Mouse (Mus musculus): ENCODE measurements around the gene Mvp. TPM values are rescaled to one million over a fixed set of nuclear protein-coding genes. Genes with fewer than 3 reads are reported as not detected.

Mvp gene
- 41.4 and 44.2 TPM in 2 replicates for polyA plus RNA-seq (2012; ENCODE audit: low replicate concordance)

GRCm38 (mm10) chr7:127014320-127014719, at the start of gene Mvp:
Gene Mvp, minus strand, starts transcription at chr7:127014621.

GRCm38 (mm10) chr7:127041851-127042672, 27.6 kb upstream of the Mvp start, which contains the start of gene Kif22:
Gene Kif22, minus strand, starts transcription at chr7:127042471.

GRCm38 (mm10) chr7:127026984-127027726, 12.7 kb upstream of the Mvp start, which contains the start of gene Maz:
Gene Maz, minus strand, starts transcription at chr7:127027037.

GRCm38 (mm10) chr7:127020901-127021562, 6.6 kb upstream of the Mvp start, which contains the start of the genes Gm42742 and Prrt2:
Gene Gm42742, minus strand, starts transcription at chr7:127021097.
Gene Prrt2, minus strand, starts transcription at chr7:127021211.

GRCm38 (mm10) chr7:127016971-127017949, 2.8 kb upstream of the Mvp start, which contains the start of gene Pagr1a:
Gene Pagr1a, minus strand, starts transcription at chr7:127017352.

GRCm38 (mm10) chr7:127016481-127016485, 1.9 kb upstream of the Mvp start, which contains the start of gene Pagr1b:
Gene Pagr1b, minus strand, starts transcription at chr7:127016484.

GRCm38 (mm10) chr7:126975950-126976866, 38.2 kb downstream of the Mvp start, which contains the start of gene Cdiptos:
Gene Cdiptos, minus strand, starts transcription at chr7:126976098.

GRCm38 (mm10) chr7:126975893-126975949, 38.7 kb downstream of the Mvp start, which contains the start of gene Cdipt:
Gene Cdipt, plus strand, starts transcription at chr7:126975914.

GRCm38 (mm10) chr7:126949793-126950646, 64.4 kb downstream of the Mvp start, which contains the start of gene Sez6l2:
Gene Sez6l2, plus strand, starts transcription at chr7:126950563.

GRCm38 (mm10) chr7:126949403-126949792, 65.0 kb downstream of the Mvp start, which contains the start of gene Asphd1:
Gene Asphd1, minus strand, starts transcription at chr7:126949582.

Other genes with a start within 250 kb of the Mvp start
- 2.9 and 4.6 TPM in 2 replicates for gene Gdpd3, start 248.3 kb downstream of the Mvp start, polyA plus RNA-seq (2012; ENCODE audit: low replicate concordance)
- gene Ypel3, start 237.7 kb downstream of the Mvp start, polyA plus RNA-seq (2012; ENCODE audit: low replicate concordance): 614 and 1,558 TPM in 2 replicates
- 20.6 and 32.8 TPM in 2 replicates for gene Tbx6, start 233.1 kb downstream of the Mvp start, polyA plus RNA-seq (2012; ENCODE audit: low replicate concordance)
- 144 and 186 TPM in 2 replicates for gene Ppp4c, start 222.1 kb downstream of the Mvp start, polyA plus RNA-seq (2012; ENCODE audit: low replicate concordance)
- gene Fam57b, start 217.0 kb downstream of the Mvp start, polyA plus RNA-seq (2012; ENCODE audit: low replicate concordance): 0.18 TPM in 1 of 2 replicates, not detected in the other
- gene 4930451I11Rik, start 183.0 kb downstream of the Mvp start, polyA plus RNA-seq (2012; ENCODE audit: low replicate concordance): not detected in 2 replicates
- not detected in 2 replicates for gene Doc2a, start 167.2 kb downstream of the Mvp start, polyA plus RNA-seq (2012; ENCODE audit: low replicate concordance)
- 46.3 and 48.6 TPM in 2 replicates for gene Hirip3, start 152.6 kb downstream of the Mvp start, polyA plus RNA-seq (2012; ENCODE audit: low replicate concordance)
- 411 and 521 TPM in 2 replicates for gene Ino80e, start 152.2 kb downstream of the Mvp start, polyA plus RNA-seq (2012; ENCODE audit: low replicate concordance)
- 190 and 438 TPM in 2 replicates for gene Taok2, start 129.9 kb downstream of the Mvp start, polyA plus RNA-seq (2012; ENCODE audit: low replicate concordance)
- 94.2 and 130 TPM in 2 replicates for gene Tmem219, start 91.7 kb downstream of the Mvp start, polyA plus RNA-seq (2012; ENCODE audit: low replicate concordance)
- gene Kctd13, start 85.7 kb downstream of the Mvp start, polyA plus RNA-seq (2012; ENCODE audit: low replicate concordance): 30.5 and 84.4 TPM in 2 replicates
- gene Asphd1, start 65.0 kb downstream of the Mvp start, polyA plus RNA-seq (2012; ENCODE audit: low replicate concordance): not detected in 2 replicates
- 2.3 and 3.7 TPM in 2 replicates for gene Sez6l2, start 64.1 kb downstream of the Mvp start, polyA plus RNA-seq (2012; ENCODE audit: low replicate concordance)
- 122 and 191 TPM in 2 replicates for gene Cdipt, start 38.7 kb downstream of the Mvp start, polyA plus RNA-seq (2012; ENCODE audit: low replicate concordance)
- 0.29 and 0.57 TPM in 2 replicates for gene Cdiptos, start 38.5 kb downstream of the Mvp start, polyA plus RNA-seq (2012; ENCODE audit: low replicate concordance)
- gene Pagr1b, start 1.9 kb upstream of the Mvp start, polyA plus RNA-seq (2012; ENCODE audit: low replicate concordance): 2.3 and 8.3 TPM in 2 replicates
- 4.2 and 54.7 TPM in 2 replicates for gene Pagr1a, start 2.7 kb upstream of the Mvp start, polyA plus RNA-seq (2012; ENCODE audit: low replicate concordance)
- gene Gm42742, start 6.5 kb upstream of the Mvp start, polyA plus RNA-seq (2012; ENCODE audit: low replicate concordance): 120 and 325 TPM in 2 replicates
- 1.7 and 5.9 TPM in 2 replicates for gene Prrt2, start 6.6 kb upstream of the Mvp start, polyA plus RNA-seq (2012; ENCODE audit: low replicate concordance)
- gene Maz, start 12.4 kb upstream of the Mvp start, polyA plus RNA-seq (2012; ENCODE audit: low replicate concordance): 317 and 823 TPM in 2 replicates
- gene Kif22, start 27.9 kb upstream of the Mvp start, polyA plus RNA-seq (2012; ENCODE audit: low replicate concordance): 2.6 and 9.1 TPM in 2 replicates
- gene Zg16, start 72.7 kb upstream of the Mvp start, polyA plus RNA-seq (2012; ENCODE audit: low replicate concordance): 0.27 TPM in 1 of 2 replicates, not detected in the other
- gene AI467606, start 76.7 kb upstream of the Mvp start, polyA plus RNA-seq (2012; ENCODE audit: low replicate concordance): 271 and 357 TPM in 2 replicates
- gene Qprt, start 107.6 kb upstream of the Mvp start, polyA plus RNA-seq (2012; ENCODE audit: low replicate concordance): 5.7 and 7.0 TPM in 2 replicates
- 81.8 and 125 TPM in 2 replicates for gene Spn, start 123.2 kb upstream of the Mvp start, polyA plus RNA-seq (2012; ENCODE audit: low replicate concordance)
- 63.2 and 81.0 TPM in 2 replicates for gene Cd2bp2, start 181.4 kb upstream of the Mvp start, polyA plus RNA-seq (2012; ENCODE audit: low replicate concordance)
- 48.8 and 114 TPM in 2 replicates for gene Tbc1d10b, start 193.8 kb upstream of the Mvp start, polyA plus RNA-seq (2012; ENCODE audit: low replicate concordance)
- 3.8 TPM in 1 of 2 replicates, not detected in the other for gene Mylpf, start 194.3 kb upstream of the Mvp start, polyA plus RNA-seq (2012; ENCODE audit: low replicate concordance)
- gene Zfp553, start 218.4 kb upstream of the Mvp start, polyA plus RNA-seq (2012; ENCODE audit: low replicate concordance): 19.8 and 21.6 TPM in 2 replicates
- 741 and 939 TPM in 2 replicates for gene Sept1, start 218.5 kb upstream of the Mvp start, polyA plus RNA-seq (2012; ENCODE audit: low replicate concordance)
- gene Zfp771, start 229.7 kb upstream of the Mvp start, polyA plus RNA-seq (2012; ENCODE audit: low replicate concordance): 30.4 and 62.4 TPM in 2 replicates
- gene Dctpp1, start 246.1 kb upstream of the Mvp start, polyA plus RNA-seq (2012; ENCODE audit: low replicate concordance): 11.9 and 40.3 TPM in 2 replicates

All from hematopoietic multipotent progenitor cell, adult 10-12 weeks (in vitro differentiated cells).